Mouse (Mus musculus) lung, adult 2 months (tissue): Measurements from ENCODE around the gene Tph1.

Experiments used
- CTCF ChIP-seq: fragments of 200-500 bp; IDR thresholded peaks from 2 replicates; pipeline ENCODE4 v1.5.1; 2011; ENCODE audit warnings: mild to moderate bottlenecking, low read length, control low read depth; ENCODE audit not compliant: insufficient read depth
- POLR2A ChIP-seq: fragments of 200-500 bp; IDR thresholded peaks from 2 replicates; pipeline ENCODE4 v1.6.1; 2011; ENCODE audit warnings: low read depth, mild to moderate bottlenecking, control low read depth, low read length, borderline replicate concordance; ENCODE audit errors: extremely low read depth

GRCm38 (mm10) chr7:46718591-46719270 lies 46.4 kb upstream of the Tph1 start:
- no peak for TF ChIP-seq POLR2A
- TF ChIP-seq CTCF = no peak
